Mouse (Mus musculus) MEL (cell line): Measurements from ENCODE around the gene Slc25a25. TPM values are rescaled to one million over a fixed set of nuclear protein-coding genes. Genes with fewer than 3 reads are reported as not detected.
A peak's percentile ranks its signal among the peaks of the same experiment; 100 is the strongest.

ENCODE experiments used
- DNase-seq: peaks from one replicate; pipeline ENCODE4 v3.0.0; 2011; ENCODE audit warnings: low read depth, low spot score
- H3K27ac ChIP-seq: 2 replicates; pipeline ENCODE4 v1.5.1; 2012; ENCODE audit warnings: low read depth, mild to moderate bottlenecking, control low read depth, low read length, moderate library complexity; ENCODE audit not compliant: control insufficient read depth
- H3K27me3 ChIP-seq, 2 experiments: fragments of 150-350 bp in 1 of 2; sonication (generic) in 1 of 2; 2 replicates each; pipeline ENCODE4 v1.6.1; 2012; ENCODE audit warnings: low read length in 2 of 2, mild to moderate bottlenecking in 2 of 2, improper control_type of control experiment in 1 of 2, moderate library complexity in 1 of 2; ENCODE audit not compliant: insufficient read depth in 2 of 2, control insufficient read depth in 1 of 2
- H3K36me3 ChIP-seq, 2 experiments: 2 replicates each; pipeline ENCODE4 v1.6.1; 2012 to 2014; ENCODE audit warnings: low read length in 2 of 2, improper control_type of control experiment in 1 of 2, inconsistent platforms in 1 of 2, mild to moderate bottlenecking in 1 of 2; ENCODE audit not compliant: insufficient read depth in 2 of 2, control insufficient read depth in 1 of 2
- H3K4me1 ChIP-seq, 2 experiments: fragments of 150-350 bp in 1 of 2; sonication (generic) in 1 of 2; 2 replicates each; pipeline ENCODE4 v1.6.1; 2012; ENCODE audit warnings: low read length in 2 of 2, improper control_type of control experiment in 1 of 2, mild to moderate bottlenecking in 1 of 2; ENCODE audit not compliant: insufficient read depth in 2 of 2, control insufficient read depth in 1 of 2
- H3K4me3 ChIP-seq, 2 experiments: fragments of 150-350 bp in 1 of 2; sonication (generic) in 1 of 2; 2 replicates each; pipeline ENCODE4 v1.5.1; 2012; ENCODE audit warnings: low read depth in 2 of 2, low read length in 2 of 2, mild to moderate bottlenecking in 2 of 2, moderate library complexity in 2 of 2, control low read depth in 1 of 2, improper control_type of control experiment in 1 of 2; ENCODE audit not compliant: control insufficient read depth in 1 of 2, insufficient read depth in 1 of 2
- H3K79me2 ChIP-seq: 2 replicates; pipeline ENCODE4 v1.6.1; 2012; ENCODE audit warnings: mild to moderate bottlenecking, low read length, moderate library complexity; ENCODE audit not compliant: control insufficient read depth, poor library complexity, insufficient read depth
- H3K9ac ChIP-seq: 2 replicates; pipeline ENCODE4 v1.6.1; 2012; ENCODE audit warnings: low read depth, mild to moderate bottlenecking, control low read depth, low read length, moderate library complexity; ENCODE audit not compliant: control insufficient read depth, poor library complexity, severe bottlenecking
- H3K9me3 ChIP-seq: fragments of 150-350 bp; sonication (generic); replicated peaks from 2 replicates; pipeline ENCODE4 v1.6.1; 2012; ENCODE audit warnings: mild to moderate bottlenecking, low read length, improper control_type of control experiment, moderate library complexity; ENCODE audit not compliant: insufficient read depth
- BHLHE40 ChIP-seq: IDR thresholded peaks from 2 replicates; pipeline ENCODE4 v1.6.1; 2012; ENCODE audit warnings: low read depth, mild to moderate bottlenecking, inconsistent platforms, low read length, improper control_type of control experiment, borderline replicate concordance
- CHD1 ChIP-seq: IDR thresholded peaks from 2 replicates; pipeline ENCODE4 v1.6.1; 2012; ENCODE audit warnings: low read depth, mild to moderate bottlenecking, inconsistent platforms, low read length, improper control_type of control experiment
- CTCF ChIP-seq, 3 experiments: IDR thresholded peaks in 2 of 3; conservative IDR thresholded peaks in 1 of 3; 2 replicates each; pipeline ENCODE4 v1.5.1; 2011 to 2012; ENCODE audit warnings: low read length in 3 of 3, low read depth in 2 of 3, mild to moderate bottlenecking in 2 of 3, improper control_type of control experiment in 1 of 3, inconsistent platforms in 1 of 3, mixed read lengths in 1 of 3, moderate library complexity in 1 of 3; ENCODE audit not compliant: control insufficient read depth in 1 of 3, insufficient read depth in 1 of 3, poor library complexity in 1 of 3, severe bottlenecking in 1 of 3
- E2F4 ChIP-seq: IDR thresholded peaks from 2 replicates; pipeline ENCODE4 v1.6.1; 2011; ENCODE audit warnings: low read depth, low read length, improper control_type of control experiment, borderline replicate concordance
- ELF1 ChIP-seq: IDR thresholded peaks from 2 replicates; pipeline ENCODE4 v1.6.1; 2014; ENCODE audit warnings: low read depth, mild to moderate bottlenecking, inconsistent platforms, low read length, improper control_type of control experiment, moderate library complexity
- EP300 ChIP-seq, 2 experiments: IDR thresholded peaks; 2 replicates each; pipeline ENCODE4 v1.6.1; 2011; ENCODE audit warnings: improper control_type of control experiment in 2 of 2, low read length in 2 of 2, low read depth in 1 of 2, mild to moderate bottlenecking in 1 of 2
- ETS1 ChIP-seq: IDR thresholded peaks from 2 replicates; pipeline ENCODE4 v1.6.1; 2012; ENCODE audit warnings: low read depth, mild to moderate bottlenecking, inconsistent platforms, low read length, improper control_type of control experiment, moderate library complexity
- GABPA ChIP-seq: IDR thresholded peaks from 2 replicates; pipeline ENCODE4 v1.6.1; 2012; ENCODE audit warnings: low read depth, mild to moderate bottlenecking, inconsistent platforms, low read length, improper control_type of control experiment, moderate library complexity
- GATA1 ChIP-seq: IDR thresholded peaks from 2 replicates; pipeline ENCODE4 v1.6.1; 2011; ENCODE audit warnings: low read depth, low read length, improper control_type of control experiment
- HCFC1 ChIP-seq: IDR thresholded peaks from 2 replicates; pipeline ENCODE4 v1.6.1; 2012; ENCODE audit warnings: low read depth, mild to moderate bottlenecking, inconsistent platforms, low read length, improper control_type of control experiment, moderate library complexity
- KAT2A ChIP-seq: conservative IDR thresholded peaks from 2 replicates; pipeline ENCODE4 v1.6.1; 2012; ENCODE audit warnings: low read depth, low read length, improper control_type of control experiment, inconsistent platforms
- MAFK ChIP-seq: IDR thresholded peaks from 2 replicates; pipeline ENCODE4 v1.6.1; 2011; ENCODE audit warnings: low read depth, mild to moderate bottlenecking, low read length, improper control_type of control experiment, borderline replicate concordance
- MAX ChIP-seq: IDR thresholded peaks from 2 replicates; pipeline ENCODE4 v1.6.1; 2011; ENCODE audit warnings: low read length, improper control_type of control experiment
- MAZ ChIP-seq: IDR thresholded peaks from 2 replicates; pipeline ENCODE4 v1.6.1; 2012; ENCODE audit warnings: low read depth, mild to moderate bottlenecking, inconsistent platforms, low read length, improper control_type of control experiment
- MXI1 ChIP-seq: IDR thresholded peaks from 2 replicates; pipeline ENCODE4 v1.6.1; 2011; ENCODE audit warnings: mild to moderate bottlenecking, low read depth, low read length, improper control_type of control experiment
- MYB ChIP-seq: IDR thresholded peaks from 2 replicates; pipeline ENCODE4 v1.6.1; 2011; ENCODE audit warnings: mild to moderate bottlenecking, low read depth, low read length, improper control_type of control experiment
- MYC ChIP-seq: IDR thresholded peaks from 2 replicates; pipeline ENCODE4 v1.6.1; 2011; ENCODE audit warnings: low read depth, mild to moderate bottlenecking, low read length, improper control_type of control experiment, moderate library complexity
- NELFE ChIP-seq: IDR thresholded peaks from 2 replicates; pipeline ENCODE4 v1.6.1; 2011; ENCODE audit warnings: low read depth, low read length, improper control_type of control experiment
- NRF1 ChIP-seq: IDR thresholded peaks from 2 replicates; pipeline ENCODE4 v1.6.1; 2014; ENCODE audit warnings: low read depth, mild to moderate bottlenecking, inconsistent platforms, low read length, improper control_type of control experiment, moderate library complexity; ENCODE audit not compliant: poor library complexity, insufficient read depth, severe bottlenecking
- POLR2A ChIP-seq, 2 experiments: IDR thresholded peaks; 2 replicates each; pipeline ENCODE4 v1.6.1; 2011 to 2012; ENCODE audit warnings: low read length in 2 of 2, mild to moderate bottlenecking in 2 of 2, control low read depth in 1 of 2, improper control_type of control experiment in 1 of 2, low read depth in 1 of 2, moderate library complexity in 1 of 2; ENCODE audit not compliant: control insufficient read depth in 1 of 2, insufficient read depth in 1 of 2, poor library complexity in 1 of 2
- POLR2AphosphoS2 ChIP-seq: IDR thresholded peaks from 2 replicates; pipeline ENCODE4 v1.6.1; 2011; ENCODE audit warnings: low read length, improper control_type of control experiment
- RAD21 ChIP-seq: IDR thresholded peaks from 2 replicates; pipeline ENCODE4 v1.6.1; 2011; ENCODE audit warnings: mild to moderate bottlenecking, low read depth, low read length, improper control_type of control experiment
- RCOR1 ChIP-seq: IDR thresholded peaks from 2 replicates; pipeline ENCODE4 v1.6.1; 2012; ENCODE audit warnings: low read depth, mild to moderate bottlenecking, inconsistent platforms, low read length, improper control_type of control experiment
- SIN3A ChIP-seq: IDR thresholded peaks from 2 replicates; pipeline ENCODE4 v1.6.1; 2012; ENCODE audit warnings: low read length, improper control_type of control experiment, inconsistent platforms
- SMC3 ChIP-seq: IDR thresholded peaks from 2 replicates; pipeline ENCODE4 v1.6.1; 2011; ENCODE audit warnings: low read depth, low read length, improper control_type of control experiment
- TAL1 ChIP-seq: IDR thresholded peaks from 2 replicates; pipeline ENCODE4 v1.6.1; 2012; ENCODE audit warnings: mild to moderate bottlenecking, inconsistent platforms, low read length, moderate library complexity, mixed read lengths
- TBP ChIP-seq: IDR thresholded peaks from 2 replicates; pipeline ENCODE4 v1.8.0; 2011; ENCODE audit warnings: low read depth, low read length, improper control_type of control experiment
- TCF12 ChIP-seq: IDR thresholded peaks from 2 replicates; pipeline ENCODE4 v1.6.1; 2014; ENCODE audit warnings: low read depth, mild to moderate bottlenecking, inconsistent platforms, low read length, improper control_type of control experiment, moderate library complexity
- UBTF ChIP-seq: IDR thresholded peaks from 2 replicates; pipeline ENCODE4 v1.6.1; 2012; ENCODE audit warnings: low read depth, mild to moderate bottlenecking, inconsistent platforms, low read length, improper control_type of control experiment, moderate library complexity, borderline replicate concordance; ENCODE audit not compliant: insufficient read depth
- USF1 ChIP-seq: IDR thresholded peaks from 2 replicates; pipeline ENCODE4 v1.6.1; 2014; ENCODE audit warnings: low read depth, mild to moderate bottlenecking, inconsistent platforms, low read length, improper control_type of control experiment, moderate library complexity
- USF2 ChIP-seq, 2 experiments: IDR thresholded peaks; 2 replicates each; pipeline ENCODE4 v1.6.1; 2011 to 2012; ENCODE audit warnings: improper control_type of control experiment in 2 of 2, low read length in 2 of 2, borderline replicate concordance in 1 of 2, inconsistent platforms in 1 of 2, low read depth in 1 of 2, mild to moderate bottlenecking in 1 of 2; ENCODE audit not compliant: insufficient read depth in 1 of 2
- ZKSCAN1 ChIP-seq: IDR thresholded peaks from 2 replicates; pipeline ENCODE4 v1.6.1; 2012; ENCODE audit warnings: low read depth, mild to moderate bottlenecking, inconsistent platforms, low read length, improper control_type of control experiment, moderate library complexity
- ZMIZ1 ChIP-seq: IDR thresholded peaks from 2 replicates; pipeline ENCODE4 v1.6.1; 2012; ENCODE audit warnings: low read depth, mild to moderate bottlenecking, inconsistent platforms, low read length, improper control_type of control experiment, moderate library complexity
- ZNF384 ChIP-seq: IDR thresholded peaks from 2 replicates; pipeline ENCODE4 v1.6.1; 2012; ENCODE audit warnings: low read depth, mild to moderate bottlenecking, inconsistent platforms, low read length, improper control_type of control experiment
- polyA plus RNA-seq, 2 experiments: library from polyadenylated mRNA; stranded (reverse) in 1 of 2; unstranded in 1 of 2; fragments of >175 nt in 1 of 2; fragments of >200 nt in 1 of 2; gene quantifications; 2 replicates each; pipeline versions ENCODE4 v1.2.1 to v1.2.4; 2012; ENCODE audit warnings: low replicate concordance in 2 of 2, low read depth in 1 of 2; ENCODE audit not compliant: insufficient read length in 2 of 2, insufficient read depth in 1 of 2, missing spikeins in 1 of 2
- total RNA-seq: library from RNA; depleted of rRNA; stranded (reverse); fragments of 300-350 nt; gene quantifications from 2 replicates; pipeline ENCODE4 v1.2.3, GENCODE M21; 2012

Gene Slc25a25
- total and polyA plus RNA-seq, 3 experiments: 22.3 to 32.5 TPM; not detected in 1

DNA sequence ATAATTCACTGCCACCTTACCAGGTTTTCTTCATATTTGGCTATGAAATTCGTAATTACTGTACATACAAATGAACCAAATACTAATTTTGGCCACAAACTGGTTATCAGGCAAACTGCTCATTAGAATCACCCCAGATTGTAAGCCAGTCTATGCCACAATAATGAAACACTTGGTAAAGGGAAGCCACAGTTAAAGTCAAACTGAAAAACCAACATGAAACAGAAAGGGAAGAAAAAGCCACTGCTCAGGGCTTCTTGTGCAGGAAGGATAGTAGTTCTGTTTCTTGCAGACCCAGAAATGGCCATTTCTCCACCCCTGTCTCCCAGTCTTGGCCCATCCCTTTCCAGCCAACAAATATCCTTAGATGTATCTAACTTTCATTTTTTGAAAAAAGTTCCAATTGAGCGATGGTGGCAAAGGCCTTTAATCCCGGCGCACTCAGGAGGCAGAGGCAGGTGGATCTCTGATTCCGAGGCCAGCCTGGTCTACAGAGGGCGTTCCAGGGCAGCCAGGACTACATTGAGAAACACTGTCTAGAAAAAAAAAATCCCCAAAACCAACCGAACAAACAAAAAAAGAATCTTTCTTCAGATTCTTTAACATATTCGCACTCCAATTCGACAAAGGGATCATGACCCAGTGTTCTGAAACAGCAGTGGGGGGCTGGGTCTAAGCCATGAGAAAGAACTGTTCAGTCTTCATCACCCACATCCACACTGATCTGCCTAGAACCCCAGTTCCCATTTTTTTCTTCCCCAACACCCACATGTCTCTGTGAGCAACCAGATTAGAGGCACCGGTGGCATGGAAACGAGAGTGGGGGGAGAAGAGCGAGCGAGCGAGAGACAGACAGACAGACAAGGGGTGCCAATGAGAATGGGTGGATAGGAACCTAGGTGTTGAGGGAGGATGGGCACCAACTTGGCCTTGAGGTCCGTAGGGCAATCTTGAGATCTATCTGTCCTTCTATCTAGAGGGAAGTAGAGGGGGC is 1.2 kb downstream of the Slc25a25 start, which contains the start of gene Naif1:
Gene Naif1, plus strand, starts transcription at position 697 of the 994 bp plus-strand sequence.
- peaks cover 0 to 16% of the 10 kb centered on the region in 2 experiments for H3K4me1 ChIP-seq
- peak; percentile 82 for TF ChIP-seq ZNF384
- no peak for TF ChIP-seq USF2 (IDR thresholded peaks at IDR 0.05; ENCODE audit: borderline replicate concordance in 1 of 2, insufficient read depth in 1 of 2, low read depth in 1 of 2, low read length in 2 of 2)
- no peak for TF ChIP-seq MYB
- TF ChIP-seq KAT2A: no peak
- TF ChIP-seq MYC: 0 out of 2 replicates have a peak, but pooled peaks have one; percentile 82
- TF ChIP-seq RCOR1: peak; percentile 52; the same call in 1 of the 2 replicates
- no peak for TF ChIP-seq ZKSCAN1
- no peak for TF ChIP-seq UBTF
- no peak for TF ChIP-seq ZMIZ1
- peak; percentile 60; the same call in 1 of the 2 replicates for TF ChIP-seq MAZ
- TF ChIP-seq MAX: peak; percentile 66; the same call in 1 of the 2 replicates
- TF ChIP-seq CHD1: no peak
- peak; percentile 59 for TF ChIP-seq TAL1
- TF ChIP-seq HCFC1: peak; percentile 31; the same call in 1 of the 2 replicates
- TF ChIP-seq ETS1: peak; percentile 69
- no peak for TF ChIP-seq RAD21
- 0 out of 4 replicates have a peak, but pooled peaks of 1 of the 2 experiments have one; percentile 11 for TF ChIP-seq POLR2A (IDR thresholded peaks at IDR 0.05; ENCODE audit: control insufficient read depth in 1 of 2, insufficient read depth in 1 of 2, low read depth in 1 of 2, low read length in 2 of 2, poor library complexity in 1 of 2)
- TF ChIP-seq NELFE: no peak
- TF ChIP-seq EP300 (IDR thresholded peaks at IDR 0.05; ENCODE audit: low read depth in 1 of 2, low read length in 2 of 2): peak in 1 of 2 experiments; percentile 73; a peak in 2 of 4 replicates
- TF ChIP-seq GABPA: no peak
- TF ChIP-seq SIN3A: peak; percentile 88
- peak; percentile 91 for TF ChIP-seq MXI1
- TF ChIP-seq MAFK: no peak
- TF ChIP-seq USF1: no peak
- TF ChIP-seq GATA1: peak; percentile 12; the same call in 1 of the 2 replicates
- TF ChIP-seq CTCF (IDR thresholded peaks at IDR 0.05 in 2 of 3, conservative IDR thresholded peaks at IDR 0.05 in 1 of 3; ENCODE audit: control insufficient read depth in 1 of 3, insufficient read depth in 1 of 3, low read depth in 2 of 3, low read length in 3 of 3, poor library complexity in 1 of 3, severe bottlenecking in 1 of 3): no peak
- TF ChIP-seq TBP: peak; percentile 69
- no peak for TF ChIP-seq BHLHE40
- TF ChIP-seq ELF1: no peak
- TF ChIP-seq POLR2AphosphoS2: no peak
- peak; percentile 50; the same call in 1 of the 2 replicates for TF ChIP-seq TCF12
- no peak for TF ChIP-seq NRF1
- no peak for TF ChIP-seq SMC3
- TF ChIP-seq E2F4: no peak

More for the DNA sequence above, 1.2 kb downstream of the Slc25a25 start, which contains the start of gene Naif1:
- Histone ChIP-seq H3K4me3 (peak within 1 kb of the TSS; percentile 61 to 66), H3K79me2 (peaks cover 53% of the 10 kb centered on the region), H3K36me3 (peaks cover 0 to 31% of the 10 kb centered on the region in 2 experiments; a peak in 3 of 4 replicates), H3K9ac (peak within 1 kb of the TSS; percentile 90), H3K27ac (peak within 1 kb of the TSS; percentile 69), H3K9me3 (no peaks in the 10 kb centered on the region), H3K27me3 (no peaks in the 10 kb centered on the region)
- DNase-seq: peak; percentile 87
